Mouse (Mus musculus): Measurements from ENCODE around the gene Prkcz. TPM values are rescaled to one million over a fixed set of nuclear protein-coding genes. Genes with fewer than 3 reads are reported as not detected.

Gene Prkcz
- polyA plus RNA-seq, 1 experiment from 2014 or later, result 32.8 TPM

GRCm38 (mm10) chr4:155236737-155237385 is 124.3 kb downstream of the Prkcz start:
- 83% methylated on average over 12 of the region's 12 CpGs for WGBS
- Histone ChIP-seq H3K27ac (ENCODE audit: low read length) (peak overlapping the region; percentile 100), H3K27me3 (replicated peaks; ENCODE audit: control insufficient read depth, insufficient read depth, low read length) (no peaks in the 10 kb centered on the region), H3K36me3 (ENCODE audit: control insufficient read depth, insufficient read depth, low read length) (no peaks in the 10 kb centered on the region), H3K9ac (ENCODE audit: low read depth, low read length) (peak overlapping the region; percentile 76), H3K4me3 (ENCODE audit: low read length) (no peak overlapping the region), H3K9me3 (ENCODE audit: control insufficient read depth, low read length) (no peaks in the 10 kb centered on the region), H3K4me2 (ENCODE audit: low read depth, low read length) (no peak overlapping the region), H3K4me1 (ENCODE audit: control insufficient read depth, insufficient read depth, low read length) (peaks cover 53% of the 10 kb centered on the region)
- ATAC-seq, result no peak

GRCm38 (mm10) chr4:155235311-155236119 is 125.6 kb downstream of the Prkcz start:
- H3K4me3 ChIP-seq (ENCODE audit: low read length), result 0 out of 2 replicates have a peak overlapping the region, but pooled peaks have one; percentile 12
- peaks cover 53% of the 10 kb centered on the region for H3K4me1 ChIP-seq (ENCODE audit: control insufficient read depth, insufficient read depth, low read length)
- no peaks in the 10 kb centered on the region for H3K9me3 ChIP-seq (ENCODE audit: control insufficient read depth, low read length)
- peak overlapping the region; percentile 100 for H3K27ac ChIP-seq (ENCODE audit: low read length)
- peak overlapping the region; percentile 55 for H3K4me2 ChIP-seq (ENCODE audit: low read depth, low read length)
- WGBS, result 12% methylated on average over 18 of the region's 18 CpGs
- no peaks in the 10 kb centered on the region for H3K27me3 ChIP-seq (replicated peaks; ENCODE audit: control insufficient read depth, insufficient read depth, low read length)
- H3K36me3 ChIP-seq (ENCODE audit: control insufficient read depth, insufficient read depth, low read length), result no peaks in the 10 kb centered on the region
- H3K9ac ChIP-seq (ENCODE audit: low read depth, low read length), result peak overlapping the region; percentile 76
- ATAC-seq, result peak; percentile 78

- H3K4me2 ChIP-seq (ENCODE audit: low read depth, low read length), result peak overlapping the region; percentile 55
- H3K9me3 ChIP-seq (ENCODE audit: control insufficient read depth, low read length), result no peaks in the 10 kb centered on the region
- no peaks in the 10 kb centered on the region for H3K27me3 ChIP-seq (replicated peaks; ENCODE audit: control insufficient read depth, insufficient read depth, low read length)
- 33% methylated on average over 8 of the region's 8 CpGs for WGBS
- H3K4me3 ChIP-seq (ENCODE audit: low read length), result no peak overlapping the region
- ATAC-seq, result peak; percentile 53
- H3K36me3 ChIP-seq (ENCODE audit: control insufficient read depth, insufficient read depth, low read length), result no peaks in the 10 kb centered on the region
- peak overlapping the region; percentile 76 for H3K9ac ChIP-seq (ENCODE audit: low read depth, low read length)
- H3K4me1 ChIP-seq (ENCODE audit: control insufficient read depth, insufficient read depth, low read length), result peaks cover 53% of the 10 kb centered on the region
- H3K27ac ChIP-seq (ENCODE audit: low read length), result peak overlapping the region; percentile 100
Observed at GRCm38 (mm10) chr4:155234371-155235310, 126.5 kb downstream of the Prkcz start.

GRCm38 (mm10) chr4:155233878-155234277 is 127.3 kb downstream of the Prkcz start:
- Histone ChIP-seq H3K36me3 (ENCODE audit: control insufficient read depth, insufficient read depth, low read length) (no peaks in the 10 kb centered on the region), H3K9ac (ENCODE audit: low read depth, low read length) (peak overlapping the region; percentile 76), H3K27me3 (replicated peaks; ENCODE audit: control insufficient read depth, insufficient read depth, low read length) (no peaks in the 10 kb centered on the region), H3K4me1 (ENCODE audit: control insufficient read depth, insufficient read depth, low read length) (peaks cover 53% of the 10 kb centered on the region), H3K27ac (ENCODE audit: low read length) (peak overlapping the region; percentile 100), H3K9me3 (ENCODE audit: control insufficient read depth, low read length) (no peaks in the 10 kb centered on the region), H3K4me3 (ENCODE audit: low read length) (no peak overlapping the region), H3K4me2 (ENCODE audit: low read depth, low read length) (peak overlapping the region; percentile 4; the same call in 1 of the 2 replicates)
- ATAC-seq, result peak; percentile 54
- WGBS, result 19% methylated on average over 10 of the region's 10 CpGs

GRCm38 (mm10) chr4:155228461-155228860 is 132.7 kb downstream of the Prkcz start:
- Histone ChIP-seq H3K4me2 (ENCODE audit: low read depth, low read length) (no peak overlapping the region), H3K36me3 (ENCODE audit: control insufficient read depth, insufficient read depth, low read length) (no peaks in the 10 kb centered on the region), H3K4me1 (ENCODE audit: control insufficient read depth, insufficient read depth, low read length) (peaks cover 9% of the 10 kb centered on the region), H3K9me3 (ENCODE audit: control insufficient read depth, low read length) (no peaks in the 10 kb centered on the region), H3K27me3 (replicated peaks; ENCODE audit: control insufficient read depth, insufficient read depth, low read length) (no peaks in the 10 kb centered on the region), H3K27ac (ENCODE audit: low read length) (no peak overlapping the region), H3K4me3 (ENCODE audit: low read length) (no peak overlapping the region), H3K9ac (ENCODE audit: low read depth, low read length) (no peak overlapping the region)
- no peak for ATAC-seq
- 66% methylated on average over 5 of the region's 5 CpGs for WGBS

- 82% methylated on average over 4 of the region's 4 CpGs for WGBS
- no peaks in the 10 kb centered on the region for H3K27me3 ChIP-seq (replicated peaks; ENCODE audit: control insufficient read depth, insufficient read depth, low read length)
- peaks cover 5% of the 10 kb centered on the region; the same call in 1 of the 2 replicates for H3K4me1 ChIP-seq (ENCODE audit: control insufficient read depth, insufficient read depth, low read length)
- no peak overlapping the region for H3K27ac ChIP-seq (ENCODE audit: low read length)
- no peak for ATAC-seq
- no peak overlapping the region for H3K4me2 ChIP-seq (ENCODE audit: low read depth, low read length)
- H3K9me3 ChIP-seq (ENCODE audit: control insufficient read depth, low read length), result no peaks in the 10 kb centered on the region
- H3K4me3 ChIP-seq (ENCODE audit: low read length), result no peak overlapping the region
- no peak overlapping the region for H3K9ac ChIP-seq (ENCODE audit: low read depth, low read length)
- H3K36me3 ChIP-seq (ENCODE audit: control insufficient read depth, insufficient read depth, low read length), result no peaks in the 10 kb centered on the region
Observed at GRCm38 (mm10) chr4:155227986-155228385, 133.2 kb downstream of the Prkcz start.

DNA sequence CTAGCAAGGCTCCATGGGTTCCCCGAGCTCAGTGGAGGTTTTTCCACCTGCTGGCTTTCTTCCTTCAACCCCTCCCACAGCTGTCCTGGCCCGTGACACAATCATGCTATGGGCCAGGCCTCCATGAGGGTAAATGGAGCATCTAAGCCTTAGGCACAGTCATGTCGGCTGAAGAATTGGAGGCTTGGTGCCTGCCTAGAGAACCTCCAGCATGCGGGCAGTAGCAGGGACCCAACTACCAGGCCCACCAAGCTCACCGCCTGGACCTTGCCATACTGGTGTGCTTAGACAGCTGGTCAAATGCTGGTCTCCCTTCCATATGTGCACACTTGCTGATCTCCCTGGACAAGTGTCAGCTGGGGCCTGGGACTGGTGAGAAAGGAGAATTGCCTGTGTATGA is 135.2 kb downstream of the Prkcz start:
- 80% methylated on average over 5 of the region's 5 CpGs for WGBS

DNA sequence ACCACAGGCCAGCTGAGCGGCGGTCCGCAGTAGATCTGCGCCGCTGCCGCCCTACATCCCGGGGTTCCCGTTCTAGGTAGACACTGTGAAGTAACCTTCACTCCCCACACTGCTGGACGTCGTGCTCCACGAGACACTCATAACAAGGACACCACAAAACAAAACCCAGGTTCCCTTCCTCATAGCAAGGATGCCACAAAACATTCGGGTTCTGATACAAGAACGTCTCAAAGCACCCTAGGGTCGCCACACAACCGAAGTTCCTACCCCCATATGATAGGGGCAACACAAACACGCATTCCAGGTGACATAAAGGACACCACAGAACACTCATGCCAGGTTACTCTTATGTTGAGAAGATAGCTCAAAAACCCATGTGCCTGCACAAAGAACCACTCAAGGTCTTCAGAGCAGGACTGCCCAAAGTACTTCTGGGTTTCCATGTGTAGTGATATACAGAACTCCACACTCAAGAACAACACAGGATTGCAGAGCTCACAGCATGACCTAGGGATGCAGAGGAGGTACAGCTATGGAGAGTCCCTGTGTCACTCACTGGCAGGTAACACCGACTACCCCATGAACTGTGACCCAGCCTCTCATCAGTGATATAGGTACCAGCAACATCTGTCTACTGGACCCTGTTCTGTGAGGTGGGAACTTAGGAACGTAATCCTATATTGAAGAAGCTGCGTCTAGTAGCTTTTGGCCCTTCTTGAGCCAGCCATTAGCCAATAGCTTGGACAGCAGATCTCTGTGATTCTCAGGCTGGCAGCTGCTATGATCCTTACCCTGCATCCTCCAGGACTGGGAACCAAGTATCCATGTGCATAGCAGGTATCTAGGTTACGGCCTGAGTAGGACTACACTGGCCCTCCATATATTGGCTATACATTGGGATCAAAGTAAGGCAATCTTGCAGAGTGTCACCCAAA is 137.3 kb downstream of the Prkcz start:
- H3K4me1 ChIP-seq (ENCODE audit: control insufficient read depth, insufficient read depth, low read length), result peaks cover 19% of the 10 kb centered on the region
- 33% methylated on average over 20 of the region's 20 CpGs for WGBS
- no peaks in the 10 kb centered on the region for H3K36me3 ChIP-seq (ENCODE audit: control insufficient read depth, insufficient read depth, low read length)
- H3K27ac ChIP-seq (ENCODE audit: low read length), result peak overlapping the region; percentile 94
- H3K4me3 ChIP-seq (ENCODE audit: low read length), result peak overlapping the region; percentile 45
- no peaks in the 10 kb centered on the region for H3K9me3 ChIP-seq (ENCODE audit: control insufficient read depth, low read length)
- peak overlapping the region; percentile 65 for H3K4me2 ChIP-seq (ENCODE audit: low read depth, low read length)
- peak overlapping the region; percentile 83 for H3K9ac ChIP-seq (ENCODE audit: low read depth, low read length)
- no peak for ATAC-seq
- no peaks in the 10 kb centered on the region for H3K27me3 ChIP-seq (replicated peaks; ENCODE audit: control insufficient read depth, insufficient read depth, low read length)

More for the DNA sequence above, 135.2 kb downstream of the Prkcz start:
- H3K4me2 ChIP-seq (ENCODE audit: low read depth, low read length), result no peak overlapping the region
- no peaks in the 10 kb centered on the region for H3K9me3 ChIP-seq (ENCODE audit: control insufficient read depth, low read length)
- H3K4me1 ChIP-seq (ENCODE audit: control insufficient read depth, insufficient read depth, low read length), result peaks cover 5% of the 10 kb centered on the region; the same call in 1 of the 2 replicates
- H3K4me3 ChIP-seq (ENCODE audit: low read length), result no peak overlapping the region
- no peak overlapping the region for H3K27ac ChIP-seq (ENCODE audit: low read length)
- no peak for ATAC-seq
- no peaks in the 10 kb centered on the region for H3K36me3 ChIP-seq (ENCODE audit: control insufficient read depth, insufficient read depth, low read length)
- H3K27me3 ChIP-seq (replicated peaks; ENCODE audit: control insufficient read depth, insufficient read depth, low read length), result no peaks in the 10 kb centered on the region
- no peak overlapping the region for H3K9ac ChIP-seq (ENCODE audit: low read depth, low read length)

Data from intestine, embryonic 16.5 days (tissue).